8 mouse cellular contexts compared by ENCODE assay signal in the genomic region with DNA sequence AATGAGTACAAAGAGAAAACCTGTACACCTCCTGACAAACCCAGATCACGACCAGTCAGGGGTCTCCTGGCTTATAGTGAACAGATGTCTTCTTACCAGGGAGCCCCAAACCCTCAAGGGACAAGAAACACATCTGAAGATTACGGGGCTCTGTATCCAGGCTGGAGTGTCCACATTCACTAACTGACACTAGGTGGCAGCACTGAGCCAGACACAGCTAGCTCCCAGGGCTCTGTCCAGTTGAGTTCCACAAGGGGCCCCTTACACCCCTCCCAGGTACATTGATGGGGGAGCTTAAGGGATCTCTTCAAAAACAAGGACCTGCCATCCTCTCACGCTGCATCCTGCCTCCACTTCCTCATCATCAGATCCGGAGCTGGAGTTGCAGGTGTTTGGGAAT. TPM values are rescaled to one million over a fixed set of nuclear protein-coding genes. Genes with fewer than 3 reads are reported as not detected.
DNase-seq lines count a peak whose midpoint lies in the region.

No protein-coding gene starts in this region.

- intact Hi-C loops in gastrocnemius, postnatal 36 days (cut with DNase I) = loop anchor here (2.0 to 5.0 kb wide), 2 partner anchors 52 to 97 kb away; no protein-coding TSS in a partner anchor

- peak; percentile 72 for DNase-seq in 416B (ENCODE audit: low read depth)
- DNase-seq in MN1 (ENCODE audit: low spot score) = peak; percentile 91
- DNase-seq in cerebellum, postnatal 36 days = peak; percentile 78 to 86
- DNase-seq in gastrocnemius, postnatal 36 days = peak; percentile 56 to 62
- DNase-seq in kidney, postnatal 14 days = peak; percentile 84
- DNase-seq in lung, adult 18-20 months = peak; percentile 62 to 76
- DNase-seq in ovary, postnatal 14 days (ENCODE audit: low spot score) = peak; percentile 79
- peak; percentile 73 for DNase-seq in thymus, postnatal 25 days

RNA-seq across cellular contexts. Expression of gene Npcd, which starts 3.6 kb away (rescaled TPM):
- under 1 TPM in 1 of 2 experiments, not detected in 1; 0.26 TPM for total RNA-seq in gastrocnemius, postnatal 36 days (2021)

RNA-seq across cellular contexts. Expression of gene Cbx6, which starts 4.1 kb away (rescaled TPM):
- total RNA-seq in gastrocnemius, postnatal 36 days (2021) = 10 to 100 TPM; 10.4 to 12.7 TPM

RNA-seq across cellular contexts. Expression of gene Nptxr, which starts 25.8 kb away (rescaled TPM):
- under 1 TPM; 0.66 to 0.72 TPM for total RNA-seq in gastrocnemius, postnatal 36 days (2021)

RNA-seq across cellular contexts. Expression of gene Dnal4, which starts 52.7 kb away (rescaled TPM):
- 1 to 10 TPM; 4.9 to 6.0 TPM for total RNA-seq in gastrocnemius, postnatal 36 days (2021)

Comparison
In these comparisons a context has a peak if more than half of its experiments do, and no peak if none do; other contexts are left out.
1. Peak in every context shown above with its lines: DNase-seq.